Mouse (Mus musculus) cerebellum, postnatal 36 days (tissue): Measurements from ENCODE around the gene Aacs.

Source experiments
- DNase-seq, 2 experiments: peaks; one replicate each; pipeline ENCODE4 v3.0.0; 2021 to 2022; ENCODE audit warnings: mixed read lengths in 2 of 2

Gene Aacs

DNA sequence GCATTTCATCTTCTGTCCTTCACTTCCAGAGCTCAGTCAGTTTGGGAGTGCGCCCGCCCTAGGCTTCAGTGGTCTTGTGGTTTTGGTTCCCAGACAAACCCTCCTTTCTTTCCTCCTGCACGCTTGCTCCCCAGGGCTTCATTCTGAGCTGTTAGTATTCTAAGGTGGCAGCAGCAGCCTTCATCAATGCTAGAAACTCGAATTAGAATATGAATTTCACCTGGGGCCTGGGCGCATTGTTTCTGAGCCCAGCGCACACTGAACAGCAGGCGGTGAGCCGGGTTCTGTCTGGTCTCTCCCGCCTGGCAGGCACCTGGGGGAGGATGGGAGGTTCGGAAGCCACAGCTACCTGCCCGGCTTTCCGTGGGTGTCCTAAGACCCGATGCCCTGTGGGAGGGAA lies 70.7 kb downstream of the Aacs start:
- DNase-seq, result no peak

DNA sequence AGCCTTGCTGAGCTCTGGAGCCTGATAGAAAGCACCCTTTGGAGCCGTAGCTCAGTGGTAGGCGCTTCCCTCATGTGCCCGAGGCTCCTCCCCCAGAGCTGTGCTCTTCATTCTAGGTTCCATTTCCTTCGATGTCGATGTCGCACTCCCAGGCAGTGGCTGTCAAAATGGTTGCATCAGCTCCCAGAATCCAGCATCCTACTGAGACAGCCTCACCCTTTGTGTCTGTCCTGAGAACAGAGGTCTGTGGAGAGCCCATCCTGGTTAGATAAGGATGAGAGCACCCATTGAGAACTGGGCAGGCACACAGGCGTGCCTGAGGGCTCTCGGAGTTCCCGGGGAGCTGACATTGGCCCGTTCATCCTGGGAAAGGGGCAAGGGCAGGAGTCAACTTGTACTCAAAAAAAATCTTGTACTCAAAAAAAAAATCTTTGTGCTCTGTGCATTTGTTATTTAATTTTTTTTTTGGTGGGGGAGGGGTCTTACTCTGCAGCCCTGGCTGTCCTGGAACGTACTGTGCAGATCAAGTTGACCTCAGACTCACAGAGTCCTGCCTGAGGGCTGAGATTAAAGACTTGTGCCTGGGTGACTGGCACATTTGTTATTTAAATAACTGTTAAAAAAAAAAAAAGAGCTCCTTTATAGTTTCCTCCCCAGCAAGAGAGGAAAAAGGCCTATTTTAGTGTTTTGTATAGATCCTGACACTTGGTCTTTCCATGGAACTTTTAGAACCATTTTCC lies 74.3 kb downstream of the Aacs start:
- DNase-seq, result no peak

DNA sequence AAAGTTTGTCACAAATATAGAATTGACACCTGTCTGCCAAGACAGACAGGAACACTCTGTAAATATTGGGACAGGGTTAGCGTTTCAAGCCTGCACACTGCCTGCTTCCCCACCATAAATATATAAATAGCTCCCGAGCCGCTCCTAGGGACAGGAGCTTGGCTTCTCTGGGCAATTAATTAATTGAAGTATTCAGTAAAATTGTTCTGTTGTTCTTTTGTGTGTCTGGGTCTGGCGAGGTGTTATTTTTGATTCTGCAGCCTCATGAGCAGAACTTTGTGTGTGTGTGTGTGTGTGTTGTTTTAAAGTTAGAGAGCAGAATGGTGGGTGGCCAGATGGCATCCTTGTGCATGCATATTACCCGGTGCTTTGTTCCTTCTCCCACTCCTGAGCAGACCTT lies 80.1 kb downstream of the Aacs start:
- no peak for DNase-seq

DNA sequence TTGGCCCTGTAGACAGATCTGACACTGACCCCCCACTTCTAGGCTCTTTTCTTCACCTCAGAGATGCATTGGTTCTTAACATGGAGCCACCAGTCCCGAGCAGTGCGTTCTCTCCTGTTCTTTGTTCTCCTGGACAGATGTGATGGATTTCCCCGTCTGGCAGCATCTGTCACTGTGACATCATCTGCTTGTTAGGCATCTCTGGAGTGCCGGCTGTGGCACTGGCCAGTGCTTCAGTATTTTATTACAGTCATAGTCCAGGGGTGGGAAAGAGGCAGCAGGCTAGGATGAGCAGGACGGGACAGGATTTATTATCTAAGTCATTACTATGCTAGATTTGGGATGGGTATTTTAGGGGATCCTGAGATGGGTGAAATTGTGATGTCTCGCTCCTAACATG lies 87.9 kb downstream of the Aacs start:
- DNase-seq, result no peak

DNA sequence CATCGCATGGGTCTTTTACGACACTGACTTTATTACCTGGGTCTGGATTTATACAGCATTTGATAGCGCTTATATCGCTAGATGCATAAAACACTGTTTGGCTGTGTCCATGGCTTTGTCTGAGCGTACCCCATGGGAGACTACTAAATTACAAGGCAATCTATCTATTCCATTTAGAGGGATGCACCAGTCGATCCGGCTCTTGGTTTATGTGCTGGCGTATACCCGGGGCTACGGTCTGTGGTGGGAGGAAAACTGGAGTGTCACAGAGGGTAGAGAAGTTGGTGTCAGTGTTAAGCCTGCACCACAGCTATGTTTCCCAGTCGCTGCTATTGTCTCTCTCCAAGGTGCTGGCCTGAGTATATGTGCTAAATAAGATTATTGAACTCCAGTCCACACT lies 90.1 kb downstream of the Aacs start:
- no peak for DNase-seq
